Mouse (Mus musculus) cerebellum, postnatal 4 days (tissue): ENCODE data around the gene Igsf8.

Experiments
- DNase-seq, 2 experiments: peaks; one replicate each; pipeline ENCODE4 v3.0.0; 2022; ENCODE audit warnings: low spot score in 2 of 2, mixed read lengths in 1 of 2

Gene Igsf8

GRCm38 (mm10) chr1:172273386-172273785 is 11.9 kb downstream of the Igsf8 start:
- no peak for DNase-seq

GRCm38 (mm10) chr1:172274116-172274515 is 12.7 kb downstream of the Igsf8 start:
- no peak for DNase-seq

GRCm38 (mm10) chr1:172274547-172274946 is 13.1 kb downstream of the Igsf8 start:
- no peak for DNase-seq

GRCm38 (mm10) chr1:172277172-172277571 is 15.7 kb downstream of the Igsf8 start:
- DNase-seq: no peak

GRCm38 (mm10) chr1:172278328-172278727 is 16.9 kb downstream of the Igsf8 start:
- no peak for DNase-seq

- no peak for DNase-seq
These were observed 18.5 kb downstream of the Igsf8 start for GRCm38 (mm10) chr1:172279768-172280509.

- DNase-seq: no peak
These were observed 20.2 kb downstream of the Igsf8 start for GRCm38 (mm10) chr1:172281522-172282254.

GRCm38 (mm10) chr1:172283073-172283472 is 21.6 kb downstream of the Igsf8 start:
- DNase-seq: no peak

GRCm38 (mm10) chr1:172284221-172284620 is 22.8 kb downstream of the Igsf8 start:
- no peak for DNase-seq

- no peak for DNase-seq
These were observed 25.3 kb downstream of the Igsf8 start for GRCm38 (mm10) chr1:172286740-172287139.

- no peak for DNase-seq
These were observed 27.6 kb downstream of the Igsf8 start for GRCm38 (mm10) chr1:172288900-172289616.

- no peak for DNase-seq
These were observed 28.1 kb downstream of the Igsf8 start for GRCm38 (mm10) chr1:172289617-172289946.

- no peak for DNase-seq
These were observed 31.4 kb downstream of the Igsf8 start for GRCm38 (mm10) chr1:172292880-172293279.

- DNase-seq: no peak
These were observed 32.0 kb downstream of the Igsf8 start for GRCm38 (mm10) chr1:172293449-172293848.

- DNase-seq: peak in 1 of 2 experiments; percentile 59
These were observed 34.3 kb downstream of the Igsf8 start for GRCm38 (mm10) chr1:172295751-172296197.

GRCm38 (mm10) chr1:172296816-172297510 is 35.5 kb downstream of the Igsf8 start:
- DNase-seq: no peak

- DNase-seq: no peak
These were observed 36.4 kb downstream of the Igsf8 start, which contains the start of gene Atp1a2 for GRCm38 (mm10) chr1:172297611-172298537. Gene Atp1a2 (minus strand): TSS chr1:172298064.

- DNase-seq: no peak
These were observed 38.1 kb downstream of the Igsf8 start for GRCm38 (mm10) chr1:172299528-172299927.

GRCm38 (mm10) chr1:172300247-172300646 is 38.8 kb downstream of the Igsf8 start:
- DNase-seq: no peak

GRCm38 (mm10) chr1:172301180-172301579 is 39.7 kb downstream of the Igsf8 start:
- DNase-seq: no peak

- DNase-seq: no peak
These were observed 40.9 kb downstream of the Igsf8 start for GRCm38 (mm10) chr1:172302311-172302710.
